Mouse (Mus musculus): ENCODE results near the gene Nkg7.

DNA sequence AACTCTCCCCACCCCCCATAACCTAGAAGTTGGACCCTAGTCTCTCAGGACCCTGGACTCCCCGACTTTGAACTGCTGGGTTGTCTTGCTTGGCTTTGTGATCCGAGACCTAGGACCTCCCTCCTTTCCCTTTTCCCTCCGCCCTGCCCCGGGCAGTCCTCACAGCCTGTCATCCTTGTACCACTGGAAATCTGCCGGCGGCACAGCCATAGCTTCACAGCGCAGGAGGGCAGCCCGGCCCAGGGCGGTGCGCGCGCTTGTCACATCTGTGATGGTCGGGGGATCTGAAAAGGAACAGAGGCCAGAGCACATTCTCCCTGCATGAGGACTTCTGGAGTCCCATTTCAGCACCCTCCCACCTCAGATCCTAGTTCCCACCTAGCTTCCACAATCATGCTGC lies 39.5 kb downstream of the Nkg7 start:
- TF ChIP-seq CTCF (IDR thresholded peaks at IDR 0.05; ENCODE audit: control insufficient read depth, insufficient read depth, insufficient replicate concordance, low read depth, low read length) (no peak), POLR2A (IDR thresholded peaks at IDR 0.05; ENCODE audit: control insufficient read depth, low read depth, low read length) (no peak)
